Mouse (Mus musculus) embryonic fibroblast, embryonic 13.5 days (primary cell): Measurements from ENCODE around the gene Rfx3.

Source experiments
- CTCF ChIP-seq: IDR thresholded peaks from 2 replicates; pipeline ENCODE4 v1.5.1; 2011; ENCODE audit warnings: mild to moderate bottlenecking, control low read depth, low read length, moderate library complexity, borderline replicate concordance; ENCODE audit not compliant: insufficient read depth
- POLR2A ChIP-seq: IDR thresholded peaks from 2 replicates; pipeline ENCODE4 v1.6.1; 2011; ENCODE audit warnings: low read depth, mild to moderate bottlenecking, control low read depth, low read length, moderate library complexity

DNA sequence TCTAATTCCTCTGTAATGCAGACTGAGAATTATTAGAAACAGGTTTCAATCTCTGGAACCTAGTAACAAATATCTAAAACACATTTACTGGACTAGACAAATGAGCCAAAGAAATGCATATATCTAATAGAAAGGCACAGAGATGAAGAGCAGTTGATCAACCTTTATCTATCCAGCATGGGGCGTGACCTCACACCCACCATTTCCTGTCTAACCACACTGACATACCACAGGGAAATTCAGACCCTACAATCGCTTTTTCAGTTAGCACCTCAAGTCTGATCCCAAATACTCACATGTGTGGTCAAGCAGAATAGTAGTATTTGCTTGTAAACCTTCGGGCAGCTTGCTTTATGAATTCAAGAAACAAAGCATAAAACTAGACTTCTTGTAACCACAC is 43.4 kb downstream of the Rfx3 start:
- TF ChIP-seq CTCF (no peak), POLR2A (no peak)
